ENCODE assay signal across 12 mouse cellular contexts in genomic region chr6:119521931-119522391, GRCm38 (mm10). TPM values are rescaled to one million over a fixed set of nuclear protein-coding genes. Genes with fewer than 3 reads are reported as not detected.
DNase-seq lines count a peak whose midpoint lies in the region; ATAC-seq and TF ChIP-seq lines count a peak whose summit lies in the region.
"Had no signal": no experiment of that assay in that cellular context is flagged by ENCODE, and none has a peak within 500 bp of the region (broad histone marks: within the 10 kb centered on the region; RNA-seq: fewer than 3 reads in every experiment).

No protein-coding gene starts in this region.

- H3K36me3 ChIP-seq in heart, embryonic 10.5 days: no peaks in the 10 kb centered on the region
- H3K36me3 ChIP-seq in forebrain, postnatal 0 days (ENCODE audit: insufficient read depth): no peaks in the 10 kb centered on the region
- no peaks in the 10 kb centered on the region for H3K36me3 ChIP-seq in liver, postnatal 0 days (replicated peaks; ENCODE audit: insufficient read depth, low read length)
- H3K36me3 ChIP-seq: embryonic facial prominence, embryonic 15.5 days had no signal

- no peak for TF ChIP-seq EP300 in liver, postnatal 0 days (IDR thresholded peaks at IDR 0.05; ENCODE audit: low read depth)

- peak; percentile 49 for ATAC-seq in forebrain, postnatal 0 days
- no peak for ATAC-seq in liver, postnatal 0 days

- 40% methylated on average over 3 of the region's 3 CpGs for WGBS in heart, embryonic 10.5 days
- 19% methylated on average over 2 of the region's 3 CpGs for WGBS in forebrain, postnatal 0 days
- WGBS in liver, postnatal 0 days (ENCODE audit: insufficient replicate concordance): 19% methylated on average over 3 of the region's 3 CpGs

- peak overlapping the region; percentile 22; the same call in 1 of the 2 replicates for H3K9ac ChIP-seq in forebrain, postnatal 0 days
- H3K9ac ChIP-seq in liver, postnatal 0 days (replicated peaks): no peak overlapping the region
- H3K9ac ChIP-seq: embryonic facial prominence, embryonic 15.5 days; lung, embryonic 14.5 days had no signal

- no peak for TF ChIP-seq CTCF in forebrain, postnatal 0 days (IDR thresholded peaks at IDR 0.05; ENCODE audit: low read depth)
- TF ChIP-seq CTCF in liver, postnatal 0 days (IDR thresholded peaks at IDR 0.05; ENCODE audit: low read depth): no peak

- no peak for DNase-seq in heart, embryonic 10.5 days (ENCODE audit: low spot score)
- DNase-seq in heart, adult 18-20 months: no peak
- peak; percentile 32 for DNase-seq in CD4-positive, CD25-positive, alpha-beta regulatory T cell, adult 2 months (ENCODE audit: low read depth, low spot score)
- no peak for DNase-seq in forebrain, postnatal 0 days
- peak; percentile 29 to 37 for DNase-seq in right cerebral cortex, postnatal 36 days (ENCODE audit: low spot score in 2 of 2)
- no peak for DNase-seq in liver, postnatal 0 days
- no peak for DNase-seq in adrenal gland, postnatal 4 days (ENCODE audit: low spot score in 2 of 2)
- DNase-seq in kidney, adult 8-10 months: no peak
- DNase-seq: lung, embryonic 14.5 days had no signal

- peaks cover 35% of the 10 kb centered on the region for H3K4me1 ChIP-seq in heart, embryonic 10.5 days
- H3K4me1 ChIP-seq in forebrain, postnatal 0 days (ENCODE audit: insufficient read depth): no peaks in the 10 kb centered on the region
- no peaks in the 10 kb centered on the region for H3K4me1 ChIP-seq in liver, postnatal 0 days (ENCODE audit: insufficient read depth)

- H3K4me2 ChIP-seq in forebrain, postnatal 0 days (ENCODE audit: low read depth): no peak overlapping the region; the same call in 1 of the 2 replicates
- no peak overlapping the region for H3K4me2 ChIP-seq in liver, postnatal 0 days (ENCODE audit: low read depth, low read length)
- H3K4me2 ChIP-seq: embryonic facial prominence, embryonic 15.5 days; heart, embryonic 11.5 days; lung, embryonic 14.5 days had no signal

- no peak overlapping the region for H3K4me3 ChIP-seq in heart, embryonic 10.5 days
- H3K4me3 ChIP-seq in forebrain, postnatal 0 days (ENCODE audit: low read depth, low read length): no peak overlapping the region
- no peak overlapping the region for H3K4me3 ChIP-seq in liver, postnatal 0 days (ENCODE audit: low read depth, low read length)
- H3K4me3 ChIP-seq: embryonic facial prominence, embryonic 15.5 days; layer of hippocampus, adult 2 months had no signal

- no peaks in the 10 kb centered on the region for H3K27me3 ChIP-seq in heart, embryonic 10.5 days (ENCODE audit: insufficient read depth, poor library complexity, severe bottlenecking)
- H3K27me3 ChIP-seq in forebrain, postnatal 0 days (ENCODE audit: insufficient read depth, low read length): no peaks in the 10 kb centered on the region
- no peaks in the 10 kb centered on the region for H3K27me3 ChIP-seq in liver, postnatal 0 days (ENCODE audit: insufficient read depth, low read length)
- H3K27me3 ChIP-seq: embryonic facial prominence, embryonic 15.5 days had no signal

- no peaks in the 10 kb centered on the region for H3K9me3 ChIP-seq in heart, embryonic 10.5 days
- no peaks in the 10 kb centered on the region for H3K9me3 ChIP-seq in forebrain, postnatal 0 days (ENCODE audit: low read length)
- H3K9me3 ChIP-seq in liver, postnatal 0 days (ENCODE audit: low read length): no peaks in the 10 kb centered on the region
- H3K9me3 ChIP-seq: embryonic facial prominence, embryonic 15.5 days had no signal

- H3K27ac ChIP-seq in heart, embryonic 10.5 days: peak overlapping the region; percentile 36; the same call in 1 of the 2 replicates
- H3K27ac ChIP-seq in forebrain, postnatal 0 days (ENCODE audit: low read depth, low read length): peak overlapping the region; percentile 57; the same call in 1 of the 2 replicates
- no peak overlapping the region for H3K27ac ChIP-seq in liver, postnatal 0 days (ENCODE audit: low read depth)
- H3K27ac ChIP-seq: embryonic facial prominence, embryonic 15.5 days; layer of hippocampus, adult 2 months had no signal

RNA-seq across cellular contexts. Expression of gene Wnt5b, which starts 22.2 kb away (rescaled TPM):
- 6.7 and 8.0 TPM in 2 replicates for polyA plus RNA-seq in heart, embryonic 10.5 days (2016; fragmentation: Nextera tagmentation; extraction: Ambion mirVana)
- total RNA-seq in heart, adult 18-20 months (2021): 1 to 10 TPM; 2.4 to 2.5 TPM
- 3.1 and 4.4 TPM in 2 replicates for total RNA-seq in forebrain, postnatal 0 days (2014; rRNA removed)
- polyA plus RNA-seq in forebrain, postnatal 0 days (2015; fragmentation: Nextera tagmentation; extraction: Ambion mirVana): 2.2 and 2.5 TPM in 2 replicates
- polyA plus RNA-seq in liver, postnatal 0 days (2015; fragmentation: Nextera tagmentation; extraction: Ambion mirVana): 0.31 and 0.36 TPM in 2 replicates
- total RNA-seq in adrenal gland, postnatal 4 days (2021): 1 to 10 TPM; 4.5 to 6.2 TPM

RNA-seq across cellular contexts. Expression of gene Fbxl14, which starts 42.5 kb away (rescaled TPM):
- 2.4 and 3.9 TPM in 2 replicates for polyA plus RNA-seq in heart, embryonic 10.5 days (2016; fragmentation: Nextera tagmentation; extraction: Ambion mirVana)
- 10 to 100 TPM; 15.0 to 15.6 TPM for total RNA-seq in heart, adult 18-20 months (2021)
- 40.3 and 54.5 TPM in 2 replicates for total RNA-seq in forebrain, postnatal 0 days (2014; rRNA removed)
- 1.9 and 2.2 TPM in 2 replicates for polyA plus RNA-seq in forebrain, postnatal 0 days (2015; fragmentation: Nextera tagmentation; extraction: Ambion mirVana)
- polyA plus RNA-seq in liver, postnatal 0 days (2015; fragmentation: Nextera tagmentation; extraction: Ambion mirVana): 2.4 and 2.5 TPM in 2 replicates
- 10 to 100 TPM; 40.1 to 41.9 TPM for total RNA-seq in adrenal gland, postnatal 4 days (2021)

Comparison
In these comparisons a context has a peak if more than half of its experiments do, and no peak if none do; other contexts are left out.
1. DNase-seq: peak in CD4-positive, CD25-positive, alpha-beta regulatory T cell, adult 2 months (single experiment) and right cerebral cortex, postnatal 36 days (2 of 2); none in heart, embryonic 10.5 days (single experiment), heart, adult 18-20 months (0 of 2), forebrain, postnatal 0 days (single experiment), liver, postnatal 0 days (single experiment), adrenal gland, postnatal 4 days (0 of 2) and kidney, adult 8-10 months (0 of 2).